Mouse (Mus musculus): ENCODE results near the gene Supt5.

GRCm38 (mm10) chr7:28374647-28375046 lies 36.1 kb upstream of the Supt5 start:
- no peak for TF ChIP-seq POLR2A (IDR thresholded peaks at IDR 0.05; ENCODE audit: low read depth, low read length)
- TF ChIP-seq CTCF (IDR thresholded peaks at IDR 0.05; ENCODE audit: extremely low read depth, insufficient read depth, insufficient read length, insufficient replicate concordance) = no peak
